Mouse (Mus musculus): ENCODE data around the gene Zfp60. TPM values are rescaled to one million over a fixed set of nuclear protein-coding genes. Genes with fewer than 3 reads are reported as not detected.

Gene Zfp60
- polyA plus RNA-seq, 1 experiment from 2014 or later: 96.6 TPM

DNA sequence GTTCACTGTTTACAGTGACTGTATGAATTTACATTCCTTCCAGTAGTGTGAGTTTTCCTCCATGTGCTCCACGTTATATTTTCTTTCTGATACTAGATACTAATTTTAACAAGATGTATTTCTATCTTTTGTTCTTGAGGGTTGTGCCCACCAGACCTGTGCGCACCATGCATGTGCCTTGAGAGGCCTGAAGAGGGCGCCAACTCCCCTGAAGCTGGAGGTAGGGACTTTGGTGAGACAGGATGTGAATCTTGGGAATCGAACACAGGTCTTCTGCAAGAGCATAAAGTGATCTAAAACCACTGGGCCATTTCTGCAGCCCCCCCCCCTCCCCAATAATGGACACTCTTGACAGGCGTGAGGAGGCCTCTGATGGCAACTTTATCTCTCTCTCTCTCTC, 40.1 kb upstream of the Zfp60 start:
- DNase-seq (ENCODE audit: low spot score) (peak; percentile 52), ATAC-seq (no peak)
- H3K4me2 ChIP-seq (ENCODE audit: low read length): no peak overlapping the region
- no peaks in the 10 kb centered on the region for H3K4me1 ChIP-seq (ENCODE audit: control insufficient read depth, insufficient read depth, low read length)
- H3K9me3 ChIP-seq (replicated peaks; ENCODE audit: control insufficient read depth, low read length): no peaks in the 10 kb centered on the region
- no peaks in the 10 kb centered on the region for H3K36me3 ChIP-seq (ENCODE audit: control insufficient read depth, insufficient read depth, low read length)
- no peak overlapping the region for H3K27ac ChIP-seq (ENCODE audit: low read depth, low read length)
- no peaks in the 10 kb centered on the region for H3K27me3 ChIP-seq (replicated peaks; ENCODE audit: control insufficient read depth, insufficient read depth, low read length)
- H3K4me3 ChIP-seq (ENCODE audit: low read depth, low read length): no peak overlapping the region
- no peak overlapping the region for H3K9ac ChIP-seq (ENCODE audit: low read length)
- WGBS: 44% methylated on average over 5 of the region's 5 CpGs

DNA sequence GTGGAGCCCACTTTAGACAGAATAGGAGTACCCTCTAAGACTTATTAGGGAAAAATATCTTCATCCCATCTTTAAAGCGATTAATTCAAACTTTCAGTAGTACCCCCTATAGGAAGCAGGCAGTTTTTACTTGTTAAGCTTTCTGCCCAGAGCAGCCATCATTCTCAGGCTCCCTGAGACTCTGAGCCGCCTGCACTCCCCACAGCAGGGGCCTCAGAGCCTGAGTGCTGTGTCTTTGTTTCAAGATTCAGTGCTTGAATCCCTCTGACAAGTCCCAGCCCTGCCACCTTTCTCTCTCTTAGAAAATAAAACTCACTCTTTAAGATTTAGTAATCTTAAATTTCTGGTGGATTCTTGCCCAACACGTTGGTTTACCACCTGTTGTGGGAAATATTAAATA, 34.5 kb upstream of the Zfp60 start:
- no peaks in the 10 kb centered on the region for H3K9me3 ChIP-seq (replicated peaks; ENCODE audit: control insufficient read depth, low read length)
- H3K9ac ChIP-seq (ENCODE audit: low read length): no peak overlapping the region
- 15% methylated on average over 3 of the region's 3 CpGs for WGBS
- no peak for DNase-seq (ENCODE audit: low spot score)
- H3K4me3 ChIP-seq (ENCODE audit: low read depth, low read length): no peak overlapping the region
- ATAC-seq: no peak
- no peaks in the 10 kb centered on the region for H3K4me1 ChIP-seq (ENCODE audit: control insufficient read depth, insufficient read depth, low read length)
- H3K36me3 ChIP-seq (ENCODE audit: control insufficient read depth, insufficient read depth, low read length): peaks cover 21% of the 10 kb centered on the region
- no peak overlapping the region for H3K27ac ChIP-seq (ENCODE audit: low read depth, low read length)
- no peak overlapping the region for H3K4me2 ChIP-seq (ENCODE audit: low read length)
- H3K27me3 ChIP-seq (replicated peaks; ENCODE audit: control insufficient read depth, insufficient read depth, low read length): no peaks in the 10 kb centered on the region

DNA sequence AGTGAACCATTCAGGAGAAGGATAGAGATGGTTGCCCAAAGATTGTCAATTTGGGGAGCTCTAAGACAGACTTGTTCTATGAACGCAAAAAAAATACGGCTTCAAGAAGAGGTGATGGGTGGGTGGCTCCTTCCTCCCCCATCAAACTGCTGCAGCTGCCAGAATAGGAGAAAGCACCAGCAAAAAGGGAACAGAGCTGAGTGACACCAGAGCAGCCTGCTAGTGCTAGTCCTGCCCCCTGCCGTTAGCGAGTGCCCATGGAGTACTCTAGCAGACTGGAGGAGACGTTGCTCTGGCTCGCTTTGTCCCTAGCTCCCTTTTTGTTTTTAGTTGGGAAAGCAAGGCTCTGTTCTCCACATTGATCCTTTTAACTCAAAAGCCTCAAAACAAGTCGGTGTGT, 20.8 kb upstream of the Zfp60 start:
- H3K27me3 ChIP-seq (replicated peaks; ENCODE audit: control insufficient read depth, insufficient read depth, low read length): no peaks in the 10 kb centered on the region
- no peak for ATAC-seq
- 78% methylated on average over 7 of the region's 7 CpGs for WGBS
- no peaks in the 10 kb centered on the region for H3K4me1 ChIP-seq (ENCODE audit: control insufficient read depth, insufficient read depth, low read length)
- H3K9ac ChIP-seq (ENCODE audit: low read length): no peak overlapping the region
- H3K4me2 ChIP-seq (ENCODE audit: low read length): no peak overlapping the region
- no peak overlapping the region for H3K27ac ChIP-seq (ENCODE audit: low read depth, low read length)
- no peak overlapping the region for H3K4me3 ChIP-seq (ENCODE audit: low read depth, low read length)
- H3K36me3 ChIP-seq (ENCODE audit: control insufficient read depth, insufficient read depth, low read length): no peaks in the 10 kb centered on the region
- 0 out of 2 replicates have a peak, but pooled peaks cover 6% of the 10 kb centered on the region for H3K9me3 ChIP-seq (replicated peaks; ENCODE audit: control insufficient read depth, low read length)
- no peak for DNase-seq (ENCODE audit: low spot score)

DNA sequence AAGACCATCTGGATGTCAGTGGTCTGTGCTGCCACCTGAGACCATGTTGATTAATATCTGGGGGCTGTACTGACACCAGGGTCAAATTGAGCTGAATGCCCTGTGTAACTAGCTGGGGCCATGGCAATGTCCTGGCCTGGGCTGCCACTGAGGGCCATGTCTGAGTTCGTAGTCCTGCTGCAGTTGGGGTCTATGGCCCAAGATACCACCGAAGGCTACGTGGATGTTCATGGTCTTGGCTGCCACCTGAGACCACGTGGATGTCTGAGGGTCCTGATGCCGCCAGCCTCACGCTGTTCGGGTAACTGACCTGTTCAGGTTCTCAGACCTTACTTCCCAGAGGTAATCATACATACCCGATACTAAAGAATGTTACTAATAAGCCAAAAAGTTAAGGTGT, 9.2 kb upstream of the Zfp60 start:
- Histone ChIP-seq H3K27me3 (replicated peaks; ENCODE audit: control insufficient read depth, insufficient read depth, low read length) (no peaks in the 10 kb centered on the region), H3K4me3 (ENCODE audit: low read depth, low read length) (no peak overlapping the region), H3K36me3 (ENCODE audit: control insufficient read depth, insufficient read depth, low read length) (no peaks in the 10 kb centered on the region), H3K4me2 (ENCODE audit: low read length) (no peak overlapping the region), H3K9ac (ENCODE audit: low read length) (no peak overlapping the region), H3K9me3 (replicated peaks; ENCODE audit: control insufficient read depth, low read length) (no peaks in the 10 kb centered on the region), H3K4me1 (ENCODE audit: control insufficient read depth, insufficient read depth, low read length) (no peaks in the 10 kb centered on the region; the same call in 1 of the 2 replicates), H3K27ac (ENCODE audit: low read depth, low read length) (no peak overlapping the region)
- ATAC-seq (no peak), DNase-seq (ENCODE audit: low spot score) (no peak)
- 88% methylated on average over 8 of the region's 8 CpGs for WGBS

DNA sequence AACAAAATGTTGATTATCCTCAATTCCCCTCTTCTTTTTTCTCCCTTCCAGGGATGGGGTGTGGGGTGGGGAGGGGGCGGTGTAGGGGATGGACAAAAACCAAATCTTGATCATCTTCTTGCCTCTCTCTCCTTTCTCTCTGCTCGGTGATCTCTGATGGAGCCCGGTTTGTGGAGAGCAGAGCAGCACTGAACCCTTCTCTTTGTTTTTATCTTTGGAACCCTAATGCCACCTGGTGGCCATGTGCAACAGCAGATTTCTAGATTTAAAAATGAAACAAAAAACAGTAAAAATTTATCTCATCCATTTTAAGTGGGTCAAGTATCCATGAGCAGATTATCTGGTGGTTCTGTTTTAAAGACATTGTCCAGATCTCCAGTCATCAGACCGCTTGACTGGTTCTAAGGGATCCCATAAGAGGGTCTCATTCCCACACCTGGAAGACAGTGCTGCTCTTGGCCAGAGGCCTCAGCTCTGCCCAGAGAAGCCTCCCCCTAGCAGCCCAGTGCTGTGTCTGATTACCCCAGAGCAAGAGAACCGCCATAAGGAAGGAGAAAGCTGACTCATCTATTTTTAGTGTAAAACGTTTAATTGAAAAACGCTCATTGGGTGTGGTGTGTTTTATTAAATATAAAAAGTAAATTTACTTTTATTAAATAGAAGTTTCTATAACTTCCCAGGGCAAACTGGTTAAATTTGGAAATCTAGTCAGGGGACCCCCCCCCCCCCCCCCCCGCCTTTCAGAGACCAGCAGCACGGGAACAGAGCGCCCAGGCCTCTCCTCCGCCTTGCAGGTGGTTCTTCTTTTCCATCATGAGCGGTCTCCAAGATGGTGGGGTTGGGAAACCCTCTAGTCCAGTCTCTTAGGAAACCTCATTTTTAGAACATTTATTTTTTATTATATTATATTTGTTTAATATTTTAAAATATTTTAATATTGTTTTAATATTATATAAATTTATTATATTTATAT, 5.3 kb upstream of the Zfp60 start:
- H3K27me3 ChIP-seq (replicated peaks; ENCODE audit: control insufficient read depth, insufficient read depth, low read length): no peaks in the 10 kb centered on the region
- H3K4me3 ChIP-seq (ENCODE audit: low read depth, low read length): no peak overlapping the region
- peak overlapping the region; percentile 55; the same call in 1 of the 2 replicates for H3K27ac ChIP-seq (ENCODE audit: low read depth, low read length)
- H3K9me3 ChIP-seq (replicated peaks; ENCODE audit: control insufficient read depth, low read length): no peaks in the 10 kb centered on the region
- no peaks in the 10 kb centered on the region for H3K36me3 ChIP-seq (ENCODE audit: control insufficient read depth, insufficient read depth, low read length)
- WGBS: 42% methylated on average over 12 of the region's 12 CpGs
- peak; percentile 88 for ATAC-seq
- DNase-seq (ENCODE audit: low spot score): peak; percentile 87
- H3K9ac ChIP-seq (ENCODE audit: low read length): peak overlapping the region; percentile 58
- H3K4me1 ChIP-seq (ENCODE audit: control insufficient read depth, insufficient read depth, low read length): no peaks in the 10 kb centered on the region; the same call in 1 of the 2 replicates
- peak overlapping the region; percentile 21; the same call in 1 of the 2 replicates for H3K4me2 ChIP-seq (ENCODE audit: low read length)

DNA sequence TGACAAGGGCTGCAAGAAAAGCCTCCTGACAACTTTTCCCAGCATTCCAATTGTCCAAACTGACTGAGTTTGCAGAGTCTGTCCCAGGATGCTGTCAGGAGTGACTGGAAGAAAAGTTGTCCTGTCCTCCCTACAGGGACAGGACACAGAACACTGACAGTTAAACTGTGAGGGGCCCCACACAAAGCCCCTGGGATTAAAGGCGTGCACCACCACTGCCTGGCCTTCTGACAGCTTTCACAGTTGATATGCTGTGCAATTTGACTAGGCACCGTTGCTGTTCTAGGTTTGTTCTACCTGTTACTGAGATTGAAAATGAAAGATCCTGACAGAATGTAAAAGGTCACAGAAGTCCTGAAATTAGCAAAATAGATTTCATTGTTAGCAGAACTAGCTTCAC, 3.7 kb upstream of the Zfp60 start:
- Histone ChIP-seq H3K27ac (ENCODE audit: low read depth, low read length) (no peak overlapping the region), H3K4me3 (ENCODE audit: low read depth, low read length) (no peak overlapping the region)
- 53% methylated on average over 2 of the region's 2 CpGs for WGBS

DNA sequence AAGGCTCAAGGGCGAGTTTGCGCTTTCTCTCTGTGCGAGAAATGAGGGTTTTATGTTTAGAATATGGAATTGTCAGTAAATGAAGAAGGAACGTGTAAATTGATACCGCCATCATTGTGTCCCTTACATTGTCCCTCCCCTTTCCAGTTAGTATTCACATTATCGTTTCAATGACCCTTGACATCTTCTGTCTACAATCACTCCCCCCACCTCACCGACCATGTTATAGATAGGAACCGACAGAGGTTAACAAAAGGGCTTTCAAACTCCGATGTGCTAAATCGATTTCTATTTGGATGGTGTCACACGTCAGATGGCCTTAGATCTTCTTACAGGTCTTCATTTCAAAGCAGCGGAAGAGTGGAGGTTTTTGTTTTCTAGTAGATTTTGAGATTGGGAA, 757 bp downstream of the Zfp60 start:
- H3K27me3 ChIP-seq (replicated peaks; ENCODE audit: control insufficient read depth, insufficient read depth, low read length): no peaks in the 10 kb centered on the region
- H3K4me1 ChIP-seq (ENCODE audit: control insufficient read depth, insufficient read depth, low read length): peaks cover 33% of the 10 kb centered on the region
- peak; percentile 44 for DNase-seq (ENCODE audit: low spot score)
- H3K9me3 ChIP-seq (replicated peaks; ENCODE audit: control insufficient read depth, low read length): no peaks in the 10 kb centered on the region
- WGBS: 3% methylated on average over 12 of the region's 12 CpGs
- H3K9ac ChIP-seq (ENCODE audit: low read length): peak overlapping the region; percentile 93
- peak overlapping the region; percentile 99 for H3K27ac ChIP-seq (ENCODE audit: low read depth, low read length)
- peak overlapping the region; percentile 75 for H3K4me3 ChIP-seq (ENCODE audit: low read depth, low read length)
- H3K36me3 ChIP-seq (ENCODE audit: control insufficient read depth, insufficient read depth, low read length): no peaks in the 10 kb centered on the region
- H3K4me2 ChIP-seq (ENCODE audit: low read length): peak overlapping the region; percentile 68
- 0 out of 2 replicates have a peak, but pooled peaks have one; percentile 7 for ATAC-seq

More for the DNA sequence above, 3.7 kb upstream of the Zfp60 start:
- Histone ChIP-seq H3K4me2 (ENCODE audit: low read length) (no peak overlapping the region), H3K27me3 (replicated peaks; ENCODE audit: control insufficient read depth, insufficient read depth, low read length) (no peaks in the 10 kb centered on the region), H3K4me1 (ENCODE audit: control insufficient read depth, insufficient read depth, low read length) (peaks cover under 1% of the 10 kb centered on the region), H3K9me3 (replicated peaks; ENCODE audit: control insufficient read depth, low read length) (no peaks in the 10 kb centered on the region), H3K9ac (ENCODE audit: low read length) (no peak overlapping the region), H3K36me3 (ENCODE audit: control insufficient read depth, insufficient read depth, low read length) (no peaks in the 10 kb centered on the region)
- ATAC-seq: no peak
- no peak for DNase-seq (ENCODE audit: low spot score)

DNA sequence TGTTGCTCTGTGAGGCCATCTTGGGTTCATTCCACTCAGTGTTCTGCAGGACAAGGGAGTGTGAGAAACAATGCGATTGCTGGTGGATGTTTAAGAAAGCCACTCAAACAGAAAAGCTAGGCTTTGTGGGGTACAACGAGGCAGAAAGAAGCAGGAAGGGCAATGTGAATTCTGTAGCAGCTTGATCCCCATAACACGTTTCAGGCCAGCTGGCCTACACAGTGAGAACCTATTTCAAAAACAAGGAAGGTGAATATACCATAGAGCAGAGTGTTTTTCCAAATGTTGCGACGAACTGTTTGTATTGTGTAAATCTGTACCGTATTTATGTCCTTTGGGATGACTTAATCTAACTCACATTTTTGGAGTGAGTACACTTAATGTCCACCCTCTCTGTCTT, 1.3 kb downstream of the Zfp60 start:
- Histone ChIP-seq H3K36me3 (ENCODE audit: control insufficient read depth, insufficient read depth, low read length) (no peaks in the 10 kb centered on the region), H3K4me1 (ENCODE audit: control insufficient read depth, insufficient read depth, low read length) (peaks cover 33% of the 10 kb centered on the region), H3K9ac (ENCODE audit: low read length) (peak overlapping the region; percentile 93), H3K27ac (ENCODE audit: low read depth, low read length) (peak overlapping the region; percentile 99), H3K9me3 (replicated peaks; ENCODE audit: control insufficient read depth, low read length) (no peaks in the 10 kb centered on the region), H3K4me3 (ENCODE audit: low read depth, low read length) (peak overlapping the region; percentile 75), H3K4me2 (ENCODE audit: low read length) (peak overlapping the region; percentile 68), H3K27me3 (replicated peaks; ENCODE audit: control insufficient read depth, insufficient read depth, low read length) (no peaks in the 10 kb centered on the region)
- DNase-seq (ENCODE audit: low spot score) (no peak), ATAC-seq (no peak)
- 51% methylated on average over 6 of the region's 6 CpGs for WGBS

DNA sequence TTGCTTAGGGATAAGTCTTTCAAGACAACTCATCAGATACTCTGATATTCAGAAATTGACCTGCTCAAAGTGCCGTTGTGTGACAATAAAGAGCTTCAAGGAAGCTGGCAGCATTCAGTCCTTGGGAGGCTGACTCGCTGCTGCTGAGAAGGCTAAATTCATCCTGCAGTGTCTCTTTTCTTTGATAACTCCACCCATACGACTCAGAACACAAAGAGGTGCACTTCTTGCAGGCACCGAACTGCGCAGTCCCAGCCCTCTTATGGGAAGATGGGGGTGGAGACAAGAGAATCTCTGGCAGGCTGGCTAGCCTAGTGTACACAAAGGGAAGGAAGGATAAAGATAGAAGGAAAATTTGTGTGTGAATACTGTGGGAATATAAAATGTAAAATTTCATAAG, 4.3 kb downstream of the Zfp60 start:
- Histone ChIP-seq H3K27ac (ENCODE audit: low read depth, low read length) (peak overlapping the region; percentile 75), H3K9me3 (replicated peaks; ENCODE audit: control insufficient read depth, low read length) (no peaks in the 10 kb centered on the region), H3K4me1 (ENCODE audit: control insufficient read depth, insufficient read depth, low read length) (peaks cover 33% of the 10 kb centered on the region), H3K4me2 (ENCODE audit: low read length) (peak overlapping the region; percentile 68), H3K4me3 (ENCODE audit: low read depth, low read length) (peak overlapping the region; percentile 16), H3K9ac (ENCODE audit: low read length) (peak overlapping the region; percentile 49), H3K36me3 (ENCODE audit: control insufficient read depth, insufficient read depth, low read length) (peaks cover 25% of the 10 kb centered on the region), H3K27me3 (replicated peaks; ENCODE audit: control insufficient read depth, insufficient read depth, low read length) (no peaks in the 10 kb centered on the region)
- DNase-seq (ENCODE audit: low spot score) (peak; percentile 67), ATAC-seq (no peak)
- 5% methylated on average over 5 of the region's 5 CpGs for WGBS
